Mouse (Mus musculus) stomach, postnatal 0 days (tissue): ENCODE results near the gene Atp5d. TPM values are rescaled to one million over a fixed set of nuclear protein-coding genes. Genes with fewer than 3 reads are reported as not detected.

Experiments used
- ATAC-seq: fragments of 200-750 bp; cut with Nextera tagmentation; 2 replicates; pipeline ENCODE4 v1.8.0; 2017; ENCODE audit not compliant: low FRiP score, low TSS enrichment
- DNase-seq: peaks from one replicate; pipeline ENCODE4 v3.0.0-alpha.2; 2016; ENCODE audit warnings: low spot score
- H3K27ac ChIP-seq: fragments of 300-500 bp; sonication (generic); replicated peaks from 2 replicates; pipeline ENCODE4 v1.5.1; 2014; ENCODE audit warnings: mild to moderate bottlenecking, control low read depth
- H3K27me3 ChIP-seq: fragments of 300-500 bp; sonication (generic); 2 replicates; pipeline ENCODE4 v1.6.1; 2014; ENCODE audit warnings: low read length; ENCODE audit not compliant: control insufficient read depth, insufficient read depth
- H3K36me3 ChIP-seq: fragments of 300-500 bp; sonication (generic); 2 replicates; pipeline ENCODE4 v1.6.1; 2014; ENCODE audit warnings: low read length, mixed read lengths; ENCODE audit not compliant: control insufficient read depth, insufficient read depth
- H3K4me1 ChIP-seq: fragments of 300-500 bp; sonication (generic); replicated peaks from 2 replicates; pipeline ENCODE4 v1.6.1; 2014; ENCODE audit warnings: antibody characterized with exemption; ENCODE audit not compliant: control insufficient read depth, insufficient read depth
- H3K4me2 ChIP-seq: fragments of 300-500 bp; sonication (generic); replicated peaks from 2 replicates; pipeline ENCODE4 v1.6.1; 2014; ENCODE audit warnings: low read depth, mild to moderate bottlenecking, control low read depth, moderate library complexity
- H3K4me3 ChIP-seq: fragments of 300-500 bp; sonication (generic); 2 replicates; pipeline ENCODE4 v1.5.1; 2014; ENCODE audit warnings: low read depth, low read length, control low read depth
- H3K9ac ChIP-seq: fragments of 300-500 bp; sonication (generic); 2 replicates; pipeline ENCODE4 v1.6.1; 2014; ENCODE audit warnings: mild to moderate bottlenecking, low read length, control low read depth, mixed read lengths
- H3K9me3 ChIP-seq: fragments of 300-500 bp; sonication (generic); 2 replicates; pipeline ENCODE4 v1.6.1; 2016; ENCODE audit warnings: low read length; ENCODE audit not compliant: control insufficient read depth
- CTCF ChIP-seq: IDR thresholded peaks from 2 replicates; pipeline ENCODE4 v1.5.1; 2016; ENCODE audit warnings: antibody characterized with exemption, low read depth, mild to moderate bottlenecking, moderate library complexity
- EP300 ChIP-seq: optimal IDR thresholded peaks from 2 replicates; pipeline ENCODE3; 2016; ENCODE audit warnings: antibody characterized with exemption
- WGBS: fragments of 180-500 bp; shearing (Covaris S2); extraction: QIAGEN DNeasy Blood & Tissue Kit; methylation state at CpG from one replicate; pipeline ENCODE4 v1.1.7; 2014; 5-methylcytosine and 5-hydroxymethylcytosine counted together
- polyA plus RNA-seq: library from polyadenylated mRNA; unstranded; fragments of >200 nt; fragmentation: Nextera tagmentation; extraction: Ambion mirVana; gene quantifications from 2 replicates; pipeline ENCODE4 v1.2.1, GENCODE M21; 2015

The Atp5d gene
- polyA plus RNA-seq, 1 experiment from 2014 or later, result 705 TPM

- DNase-seq (peak; percentile 79), ATAC-seq (no peak)
- peaks cover 24% of the 10 kb centered on the region for H3K4me1 ChIP-seq
- H3K4me3 ChIP-seq, result peak overlapping the region; percentile 93
- WGBS, result 1% methylated on average over 46 of the region's 71 CpGs
- H3K27ac ChIP-seq, result peak overlapping the region; percentile 99
- H3K27me3 ChIP-seq, result no peaks in the 10 kb centered on the region
- TF ChIP-seq CTCF, result no peak
- TF ChIP-seq EP300, result no peak
- peaks cover 22% of the 10 kb centered on the region for H3K36me3 ChIP-seq
- peak overlapping the region; percentile 93 for H3K9ac ChIP-seq
- H3K4me2 ChIP-seq, result peak overlapping the region; percentile 92
- no peaks in the 10 kb centered on the region for H3K9me3 ChIP-seq
Measured at GRCm38 (mm10) chr10:80150226-80151210, 12.1 kb downstream of the Atp5d start.

GRCm38 (mm10) chr10:80151211-80152034 is 13.0 kb downstream of the Atp5d start:
- Histone ChIP-seq H3K9ac (peak overlapping the region; percentile 93), H3K4me2 (peak overlapping the region; percentile 92), H3K4me1 (peaks cover 22% of the 10 kb centered on the region), H3K36me3 (peaks cover 29% of the 10 kb centered on the region), H3K27me3 (no peaks in the 10 kb centered on the region), H3K4me3 (peak overlapping the region; percentile 93), H3K9me3 (no peaks in the 10 kb centered on the region), H3K27ac (peak overlapping the region; percentile 99)
- ATAC-seq (no peak), DNase-seq (peak; percentile 77)
- TF ChIP-seq EP300 (no peak), CTCF (no peak)
- 2% methylated on average over 26 of the region's 26 CpGs for WGBS

GRCm38 (mm10) chr10:80152071-80152872 is 13.8 kb downstream of the Atp5d start:
- H3K9me3 ChIP-seq, result no peaks in the 10 kb centered on the region
- TF ChIP-seq EP300, result no peak
- 0 out of 2 replicates have a peak, but pooled peaks have one; percentile 6 for TF ChIP-seq CTCF
- H3K27me3 ChIP-seq, result no peaks in the 10 kb centered on the region
- H3K9ac ChIP-seq, result peak overlapping the region; percentile 93
- 0 out of 2 replicates have a peak, but pooled peaks have one; percentile 0 for ATAC-seq
- peak overlapping the region; percentile 92 for H3K4me2 ChIP-seq
- peaks cover 22% of the 10 kb centered on the region for H3K4me1 ChIP-seq
- peak overlapping the region; percentile 93 for H3K4me3 ChIP-seq
- H3K27ac ChIP-seq, result peak overlapping the region; percentile 99
- DNase-seq, result peak; percentile 76
- H3K36me3 ChIP-seq, result peaks cover 35% of the 10 kb centered on the region
- WGBS, result 3% methylated on average over 15 of the region's 15 CpGs

- ATAC-seq (no peak), DNase-seq (peak; percentile 80)
- H3K36me3 ChIP-seq, result peaks cover 36% of the 10 kb centered on the region
- H3K4me2 ChIP-seq, result peak overlapping the region; percentile 92
- no peaks in the 10 kb centered on the region for H3K27me3 ChIP-seq
- peak overlapping the region; percentile 93 for H3K9ac ChIP-seq
- H3K9me3 ChIP-seq, result no peaks in the 10 kb centered on the region
- peak overlapping the region; percentile 93 for H3K4me3 ChIP-seq
- H3K27ac ChIP-seq, result peak overlapping the region; percentile 99
- whole genome bisulfite sequencing, result 13% methylated on average over 3 of the region's 3 CpGs
- H3K4me1 ChIP-seq, result peaks cover 22% of the 10 kb centered on the region
- no peak for TF ChIP-seq EP300
- no peak for TF ChIP-seq CTCF
Measured at GRCm38 (mm10) chr10:80152873-80153260, 14.4 kb downstream of the Atp5d start.

- H3K4me1 ChIP-seq, result peaks cover 22% of the 10 kb centered on the region
- 68% methylated on average over 19 of the region's 19 CpGs for WGBS
- peak overlapping the region; percentile 93; the same call in 1 of the 2 replicates for H3K9ac ChIP-seq
- no peak overlapping the region for H3K4me3 ChIP-seq
- H3K36me3 ChIP-seq, result peaks cover 36% of the 10 kb centered on the region
- H3K9me3 ChIP-seq, result no peaks in the 10 kb centered on the region
- no peaks in the 10 kb centered on the region for H3K27me3 ChIP-seq
- H3K4me2 ChIP-seq, result peak overlapping the region; percentile 92
- no peak for ATAC-seq
- TF ChIP-seq CTCF (no peak), EP300 (no peak)
- H3K27ac ChIP-seq, result peak overlapping the region; percentile 99
- no peak for DNase-seq
Measured at GRCm38 (mm10) chr10:80153713-80154112, 15.3 kb downstream of the Atp5d start.
